ENCODE assay signal across 8 mouse cellular contexts in genomic region chr11:12810949-12811881, GRCm38 (mm10).
DNase-seq lines count a peak whose midpoint lies in the region; ATAC-seq and TF ChIP-seq lines count a peak whose summit lies in the region.

No protein-coding gene starts in this region.

- H3K9me3 ChIP-seq in ES-Bruce4 (replicated peaks; ENCODE audit: control insufficient read depth, insufficient read depth, low read length, poor library complexity, severe bottlenecking): no peaks in the 10 kb centered on the region; the same call in 1 of the 2 replicates
- no peaks in the 10 kb centered on the region for H3K9me3 ChIP-seq in forebrain, embryonic 12.5 days
- H3K9me3 ChIP-seq in hindbrain, embryonic 10.5 days: no peaks in the 10 kb centered on the region
- no peaks in the 10 kb centered on the region for H3K9me3 ChIP-seq in lung, embryonic 16.5 days (ENCODE audit: control insufficient read depth, low read length)

- no peak for TF ChIP-seq POLR2A in ES-Bruce4 (IDR thresholded peaks at IDR 0.05; ENCODE audit: insufficient read depth, low read length)
- TF ChIP-seq POLR2A in thymus, adult 2 months (IDR thresholded peaks at IDR 0.05; ENCODE audit: control insufficient read depth, extremely low read depth, insufficient read depth, low read length, poor library complexity): no peak

- H3K9ac ChIP-seq in ES-Bruce4 (ENCODE audit: low read depth, poor library complexity, severe bottlenecking): peak overlapping the region; percentile 59; the same call in 1 of the 2 replicates
- no peak overlapping the region for H3K9ac ChIP-seq in forebrain, embryonic 12.5 days
- no peak overlapping the region for H3K9ac ChIP-seq in lung, embryonic 16.5 days (ENCODE audit: low read length)

- peak; percentile 29 to 38 for DNase-seq in adrenal gland, postnatal 36 days
- peak; percentile 68 for DNase-seq in hindbrain, embryonic 10.5 days (ENCODE audit: low spot score)
- DNase-seq in layer of hippocampus, adult 8-10 months (ENCODE audit: low spot score in 2 of 2): peak; percentile 66 to 80
- peak; percentile 35 for DNase-seq in retina, postnatal 7 days (ENCODE audit: low read depth, low spot score)
- DNase-seq in thymus, adult 2 months: no peak

- no peak for TF ChIP-seq EP300 in ES-Bruce4 (IDR thresholded peaks at IDR 0.05; ENCODE audit: insufficient read depth, low read depth, low read length)

- peak overlapping the region; percentile 98 for H3K27ac ChIP-seq in ES-Bruce4 (ENCODE audit: insufficient read depth, low read length)
- H3K27ac ChIP-seq in forebrain, embryonic 12.5 days: no peak overlapping the region
- peak overlapping the region; percentile 73 for H3K27ac ChIP-seq in hindbrain, embryonic 10.5 days
- H3K27ac ChIP-seq in lung, embryonic 16.5 days (ENCODE audit: low read length): no peak overlapping the region
- no peak overlapping the region for H3K27ac ChIP-seq in thymus, adult 2 months (ENCODE audit: control insufficient read depth, insufficient read depth, low read length)

- no peak overlapping the region; the same call in 1 of the 2 replicates for H3K4me2 ChIP-seq in forebrain, embryonic 12.5 days
- H3K4me2 ChIP-seq in lung, embryonic 16.5 days (ENCODE audit: low read depth, low read length): no peak overlapping the region

- H3K4me3 ChIP-seq in ES-Bruce4 (ENCODE audit: low read depth, low read length): peak overlapping the region; percentile 35; the same call in 1 of the 2 replicates
- H3K4me3 ChIP-seq in forebrain, embryonic 12.5 days (replicated peaks): no peak overlapping the region
- no peak overlapping the region for H3K4me3 ChIP-seq in hindbrain, embryonic 10.5 days
- no peak overlapping the region for H3K4me3 ChIP-seq in lung, embryonic 16.5 days (ENCODE audit: low read length)
- H3K4me3 ChIP-seq in thymus, adult 2 months (ENCODE audit: control insufficient read depth, insufficient read depth, low read length): no peak overlapping the region

- ATAC-seq in forebrain, embryonic 12.5 days (ENCODE audit: low FRiP score): peak; percentile 83
- ATAC-seq in lung, embryonic 16.5 days (ENCODE audit: low read depth): peak; percentile 67

- TF ChIP-seq CTCF in ES-Bruce4 (IDR thresholded peaks at IDR 0.05; ENCODE audit: low read depth, low read length): peak; percentile 55
- no peak for TF ChIP-seq CTCF in thymus, adult 2 months (IDR thresholded peaks at IDR 0.05; ENCODE audit: borderline replicate concordance, control insufficient read depth, extremely low read depth, insufficient read depth, low read length, poor library complexity)

- H3K4me1 ChIP-seq in ES-Bruce4 (ENCODE audit: control insufficient read depth, insufficient read depth, low read length): no peaks in the 10 kb centered on the region
- peaks cover 3% of the 10 kb centered on the region; the same call in 1 of the 2 replicates for H3K4me1 ChIP-seq in forebrain, embryonic 12.5 days
- H3K4me1 ChIP-seq in hindbrain, embryonic 10.5 days (replicated peaks): peaks cover 5% of the 10 kb centered on the region; the same call in 1 of the 2 replicates
- no peaks in the 10 kb centered on the region for H3K4me1 ChIP-seq in lung, embryonic 16.5 days (replicated peaks; ENCODE audit: control insufficient read depth, insufficient read depth, low read length)
- no peaks in the 10 kb centered on the region for H3K4me1 ChIP-seq in thymus, adult 2 months (replicated peaks; ENCODE audit: control insufficient read depth, insufficient read depth, low read length)

- 41% methylated on average over 11 of the region's 11 CpGs for WGBS in forebrain, embryonic 12.5 days
- WGBS in hindbrain, embryonic 10.5 days: 51% methylated on average over 11 of the region's 11 CpGs
- WGBS in lung, embryonic 16.5 days: 39% methylated on average over 11 of the region's 11 CpGs
- WGBS in thymus, adult 2 months: 39% methylated on average over 11 of the region's 11 CpGs

- H3K36me3 ChIP-seq in ES-Bruce4 (ENCODE audit: control insufficient read depth, insufficient read depth, low read length, poor library complexity, severe bottlenecking): no peaks in the 10 kb centered on the region
- H3K36me3 ChIP-seq in forebrain, embryonic 12.5 days (replicated peaks): no peaks in the 10 kb centered on the region
- no peaks in the 10 kb centered on the region for H3K36me3 ChIP-seq in hindbrain, embryonic 10.5 days
- no peaks in the 10 kb centered on the region for H3K36me3 ChIP-seq in lung, embryonic 16.5 days (ENCODE audit: control insufficient read depth, insufficient read depth, low read length)
- H3K36me3 ChIP-seq in thymus, adult 2 months (ENCODE audit: control insufficient read depth, insufficient read depth, low read length): no peaks in the 10 kb centered on the region

- H3K27me3 ChIP-seq in ES-Bruce4 (ENCODE audit: control insufficient read depth, insufficient read depth, low read length, poor library complexity, severe bottlenecking): no peaks in the 10 kb centered on the region
- H3K27me3 ChIP-seq in forebrain, embryonic 12.5 days: no peaks in the 10 kb centered on the region
- no peaks in the 10 kb centered on the region for H3K27me3 ChIP-seq in hindbrain, embryonic 10.5 days (ENCODE audit: insufficient read depth, poor library complexity, severe bottlenecking)
- no peaks in the 10 kb centered on the region for H3K27me3 ChIP-seq in lung, embryonic 16.5 days (ENCODE audit: control insufficient read depth, insufficient read depth, low read depth, low read length)
- H3K27me3 ChIP-seq in thymus, adult 2 months (ENCODE audit: control insufficient read depth, insufficient read depth, low read length): no peaks in the 10 kb centered on the region

Comparison
In these comparisons a context has a peak if more than half of its experiments do, and no peak if none do; other contexts are left out.
1. H3K27ac ChIP-seq: peak in ES-Bruce4 (single experiment) and hindbrain, embryonic 10.5 days (single experiment); none in forebrain, embryonic 12.5 days (single experiment), lung, embryonic 16.5 days (single experiment) and thymus, adult 2 months (single experiment).